Mouse (Mus musculus) adrenal gland, postnatal 4 days (tissue): ENCODE measurements around the gene Jam2. TPM values are rescaled to one million over a fixed set of nuclear protein-coding genes. Genes with fewer than 3 reads are reported as not detected.

Experiments used
- DNase-seq, 2 experiments: peaks; one replicate each; pipeline ENCODE4 v3.0.0; 2021 to 2022; ENCODE audit warnings: low spot score in 2 of 2, mixed read lengths in 2 of 2
- total RNA-seq, 2 experiments: library from RNA; stranded (reverse); gene quantifications; 2 replicates each; pipeline ENCODE4 v1.2.3; 2021

The Jam2 gene
- total RNA-seq, 2 experiments from 2014 or later, result 9.6 to 11.8 TPM

DNA sequence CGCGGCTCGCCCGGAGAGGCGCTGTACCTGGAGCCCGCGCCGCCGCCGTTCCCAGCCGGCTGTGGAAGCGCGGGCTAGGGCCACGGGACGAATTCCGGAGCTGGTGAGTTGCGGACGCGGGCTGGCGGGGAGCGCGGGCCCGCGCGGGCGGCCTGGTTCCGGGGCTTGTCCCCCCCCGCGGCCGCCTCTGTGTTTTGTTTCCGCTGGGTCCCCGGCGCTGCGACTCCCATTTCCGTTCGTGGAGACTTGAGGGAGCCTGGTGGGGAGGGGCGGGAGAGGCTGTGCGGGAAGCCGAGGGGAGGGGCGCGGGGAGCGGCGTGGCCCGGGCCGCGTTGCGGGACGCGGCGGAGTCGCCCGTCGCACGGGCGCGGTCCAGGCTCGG is 61.5 kb downstream of the Jam2 start, which contains the start of gene Atp5j:
Gene Atp5j (minus strand): TSS at position 185 of the 382 bp plus-strand sequence.
- DNase-seq, result peak; percentile 65 to 79

DNA sequence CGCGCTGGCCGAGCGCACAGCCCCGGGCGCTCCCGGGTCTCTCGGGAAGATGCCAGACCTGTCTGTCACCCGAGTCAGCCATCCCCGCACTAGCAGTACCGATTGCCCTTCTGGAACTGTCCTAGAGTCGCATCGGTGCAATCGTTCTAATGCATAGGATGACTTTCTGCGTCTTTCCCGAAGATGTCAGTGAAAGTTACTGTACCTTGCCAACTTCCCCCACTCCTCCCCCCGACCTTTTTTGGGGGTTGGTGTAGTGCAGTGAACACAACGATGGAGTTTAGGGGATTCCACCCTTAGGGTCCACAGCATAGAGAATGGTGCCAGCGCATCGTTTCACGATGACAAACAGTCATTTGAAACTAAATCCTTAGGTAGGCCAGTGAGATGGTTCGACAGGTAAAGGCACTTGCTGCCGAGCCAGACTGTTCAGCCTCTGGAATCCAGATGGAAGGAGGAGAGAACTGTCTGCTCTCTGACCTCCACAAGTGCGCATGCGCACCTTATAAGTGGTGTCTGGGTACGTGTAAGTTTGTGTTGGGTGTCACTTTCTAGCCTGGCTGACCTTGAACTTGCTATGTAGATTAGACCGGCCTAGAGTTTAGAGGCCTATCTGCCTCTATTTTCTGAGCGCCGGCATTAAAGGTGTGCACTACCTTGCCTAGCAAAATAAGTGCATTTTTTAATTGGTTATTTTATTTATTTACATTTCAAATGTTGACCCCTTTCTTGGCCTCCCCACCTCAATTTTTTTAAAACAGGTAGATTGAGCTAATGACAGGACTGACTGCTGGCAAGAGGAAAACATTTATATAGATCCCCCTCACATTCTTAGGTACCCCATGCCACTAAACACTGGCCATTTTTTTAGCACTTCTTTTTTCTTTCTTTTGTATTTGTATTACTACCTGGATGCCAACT is 62.2 kb downstream of the Jam2 start:
- peak in 1 of 2 experiments; percentile 14 for DNase-seq

DNA sequence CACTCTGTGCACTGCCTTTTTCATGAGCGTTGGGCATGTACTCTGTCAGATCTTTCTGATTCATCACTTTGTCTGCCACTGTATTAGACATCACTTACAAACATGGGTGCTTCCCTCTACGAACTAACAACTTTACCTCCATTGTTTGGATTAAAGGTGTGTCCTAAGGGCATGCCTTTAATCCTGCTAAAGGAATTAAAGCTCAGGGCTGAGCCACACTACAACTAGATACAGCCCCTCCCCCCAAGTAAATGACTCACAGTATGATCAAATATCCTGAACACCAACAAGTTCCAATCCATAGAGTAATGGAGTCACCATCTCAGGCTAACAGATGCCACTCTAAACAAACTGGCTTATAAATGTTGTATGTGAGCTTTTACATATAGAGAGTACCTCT is 64.7 kb downstream of the Jam2 start:
- DNase-seq, result no peak

DNA sequence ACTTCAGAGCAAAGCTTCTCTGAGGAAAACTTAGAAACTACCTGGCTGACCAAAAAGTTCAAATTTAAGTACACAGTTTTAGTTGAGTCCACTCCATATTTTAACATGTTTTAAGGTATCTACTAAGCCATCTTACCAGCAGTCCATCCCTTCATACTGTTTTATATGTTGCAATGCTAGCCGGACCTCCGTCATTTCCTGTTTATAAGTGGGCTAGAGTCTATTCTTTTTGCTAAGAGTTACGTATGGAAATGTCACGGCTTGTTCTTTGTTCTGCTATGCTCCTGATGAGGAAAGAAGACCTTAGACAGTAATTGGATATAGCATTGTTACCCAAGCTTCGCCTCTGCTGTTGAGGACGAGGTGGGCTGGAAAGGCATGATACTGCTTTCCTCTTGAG is 79.6 kb downstream of the Jam2 start:
- no peak for DNase-seq

DNA sequence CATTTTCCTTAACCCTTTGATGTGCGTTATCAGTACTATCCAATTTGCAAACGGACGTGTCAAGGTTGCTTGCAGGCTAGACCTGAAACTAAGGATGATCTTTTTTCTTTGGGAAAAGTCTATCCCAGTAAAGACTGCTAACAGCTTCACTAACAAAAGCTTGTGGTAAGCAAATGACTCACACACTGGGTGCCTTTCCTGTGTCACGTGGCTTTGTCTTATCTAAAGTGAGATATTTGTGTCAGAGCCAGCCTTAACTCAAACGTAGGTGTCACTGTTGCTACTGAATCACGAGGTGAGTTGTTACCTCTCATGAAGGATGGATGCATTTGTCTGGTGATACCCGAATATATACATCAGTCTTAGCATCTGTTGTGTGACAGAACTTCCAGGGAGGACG is 90.7 kb downstream of the Jam2 start:
- DNase-seq, result no peak

DNA sequence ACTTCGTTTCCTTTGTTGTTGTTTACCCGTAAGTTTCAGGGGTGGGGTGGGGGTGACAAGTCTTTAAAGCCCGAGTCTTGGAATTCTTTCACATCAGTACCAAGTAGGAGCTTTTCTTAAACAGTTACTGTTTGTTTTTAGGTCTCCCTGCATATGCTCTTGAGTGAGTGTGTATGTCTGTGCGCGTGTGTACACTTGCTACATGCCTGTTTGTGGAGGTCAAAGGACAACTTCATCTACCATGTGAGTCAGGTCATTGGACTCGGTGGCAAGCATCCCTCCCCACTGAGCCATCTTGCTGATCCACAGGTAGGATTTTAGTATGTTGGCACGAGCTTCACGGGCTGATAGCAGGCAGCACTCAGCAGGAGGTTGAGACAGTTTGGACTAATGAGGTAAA is 99.9 kb downstream of the Jam2 start:
- no peak for DNase-seq

DNA sequence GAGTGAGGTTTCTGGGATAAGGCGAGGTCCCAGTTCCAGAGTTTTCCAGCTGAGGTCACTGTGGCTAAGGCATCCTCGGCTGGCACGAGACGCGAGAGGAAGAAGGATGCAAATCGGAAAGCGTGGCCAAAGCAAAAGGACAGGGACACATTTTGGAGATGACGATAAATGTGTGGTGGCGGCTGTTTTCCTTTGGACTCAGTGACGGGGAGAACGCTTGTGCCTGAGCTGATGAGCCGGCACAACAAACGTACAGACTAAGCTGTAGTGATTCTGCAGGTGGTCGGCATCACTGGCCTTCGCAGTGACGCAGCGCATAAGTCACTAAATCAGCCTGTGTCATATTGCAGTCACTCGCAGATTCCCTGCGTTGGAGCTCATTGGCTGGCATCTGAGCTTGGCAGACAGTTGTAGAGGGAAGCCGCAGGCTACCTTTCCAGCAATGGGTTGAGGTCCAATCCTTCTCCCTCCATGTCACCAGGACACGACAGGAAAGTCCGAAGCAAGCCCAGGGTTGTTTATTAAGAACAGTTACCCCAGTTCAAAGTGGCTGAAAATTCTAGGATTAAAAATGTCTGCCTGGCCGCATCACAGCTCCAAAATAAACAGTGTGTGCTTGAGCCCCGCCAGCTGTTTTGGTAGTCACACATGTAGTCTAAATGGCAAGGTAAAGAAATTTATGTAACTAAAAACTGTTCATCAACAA is 101.2 kb downstream of the Jam2 start:
- DNase-seq, result no peak

Other genes starting within 250 kb of the Jam2 start
- 10 to 100 TPM; 44.5 to 47.2 TPM for gene Mrpl39, start 38.4 kb upstream of the Jam2 start, total RNA-seq
- 10 to 100 TPM; 57.6 to 59.8 TPM for gene Gabpa, start 60.8 kb downstream of the Jam2 start, total RNA-seq
- gene Atp5j, start 61.5 kb downstream of the Jam2 start, total RNA-seq, result 100 to 1,000 TPM; 459 to 468 TPM